Mouse (Mus musculus) E14TG2a.4 (cell line): ENCODE results near the gene Fam20b.

ENCODE experiments used
- CTCF ChIP-seq: conservative IDR thresholded peaks from 2 replicates; pipeline ENCODE4 v1.5.1; 2014; ENCODE audit warnings: low read length
- POU5F1 ChIP-seq: IDR thresholded peaks from 2 replicates; pipeline ENCODE4 v1.6.1; 2014; ENCODE audit warnings: low read length, borderline replicate concordance

GRCm38 (mm10) chr1:156644780-156645523 is 73.9 kb downstream of the Fam20b start:
- TF ChIP-seq CTCF = no peak
- TF ChIP-seq POU5F1 = no peak
